ENCODE assay signal across 32 mouse cellular contexts in genomic region chr8:72561111-72561689, GRCm38 (mm10). TPM values are rescaled to one million over a fixed set of nuclear protein-coding genes. Genes with fewer than 3 reads are reported as not detected.
A peak's percentile ranks its signal among the peaks of the same experiment; 100 is the strongest.
DNase-seq lines count a peak whose midpoint lies in the region; ATAC-seq and TF ChIP-seq lines count a peak whose summit lies in the region.
"Had no signal": no experiment of that assay in that cellular context is flagged by ENCODE, and none has a peak within 500 bp of the region (broad histone marks: within the 10 kb centered on the region; RNA-seq: fewer than 3 reads in every experiment).

No protein-coding gene starts in this region.

- no peak overlapping the region for H3K9ac ChIP-seq in heart, embryonic 12.5 days
- no peak overlapping the region for H3K9ac ChIP-seq in heart, embryonic 11.5 days (ENCODE audit: low read depth, low read length)
- H3K9ac ChIP-seq in heart, postnatal 0 days (replicated peaks; ENCODE audit: low read depth, low read length) = no peak overlapping the region
- H3K9ac ChIP-seq: embryonic facial prominence, embryonic 13.5 days; forebrain, embryonic 15.5 days; hindbrain, embryonic 13.5 days; limb, embryonic 15.5 days; liver, embryonic 13.5 days; midbrain, embryonic 13.5 days; neural tube, embryonic 13.5 days had no signal

- H3K27me3 ChIP-seq in heart, embryonic 12.5 days (replicated peaks) = no peaks in the 10 kb centered on the region
- no peaks in the 10 kb centered on the region for H3K27me3 ChIP-seq in heart, embryonic 11.5 days (ENCODE audit: control insufficient read depth, insufficient read depth, low read length)
- no peaks in the 10 kb centered on the region for H3K27me3 ChIP-seq in heart, postnatal 0 days (ENCODE audit: control insufficient read depth, insufficient read depth, low read length)
- H3K27me3 ChIP-seq: embryonic facial prominence, embryonic 13.5 days; forebrain, embryonic 15.5 days; hindbrain, embryonic 13.5 days; limb, embryonic 15.5 days; liver, embryonic 13.5 days; midbrain, embryonic 13.5 days; neural tube, embryonic 13.5 days had no signal

- no peak overlapping the region for H3K4me2 ChIP-seq in heart, embryonic 12.5 days
- H3K4me2 ChIP-seq in heart, embryonic 11.5 days = no peak overlapping the region
- H3K4me2 ChIP-seq in heart, postnatal 0 days (ENCODE audit: low read depth, low read length) = no peak overlapping the region
- H3K4me2 ChIP-seq: embryonic facial prominence, embryonic 13.5 days; forebrain, embryonic 15.5 days; hindbrain, embryonic 13.5 days; limb, embryonic 15.5 days; liver, embryonic 13.5 days; midbrain, embryonic 13.5 days; neural tube, embryonic 13.5 days had no signal

- whole genome bisulfite sequencing in heart, embryonic 12.5 days = 68% methylated on average over 1 of the region's 1 CpGs
- 55% methylated on average over 1 of the region's 1 CpGs for WGBS in heart, embryonic 11.5 days (ENCODE audit: insufficient replicate concordance)
- 36% methylated on average over 1 of the region's 1 CpGs for WGBS in heart, postnatal 0 days

- no peaks in the 10 kb centered on the region for H3K9me3 ChIP-seq in heart, embryonic 12.5 days (replicated peaks)
- H3K9me3 ChIP-seq in heart, embryonic 11.5 days (replicated peaks; ENCODE audit: control insufficient read depth, low read length) = no peaks in the 10 kb centered on the region
- no peaks in the 10 kb centered on the region for H3K9me3 ChIP-seq in heart, postnatal 0 days (replicated peaks; ENCODE audit: control insufficient read depth, low read length)
- H3K9me3 ChIP-seq: embryonic facial prominence, embryonic 13.5 days; forebrain, embryonic 10.5 days; forebrain, embryonic 15.5 days; hindbrain, embryonic 13.5 days; limb, embryonic 15.5 days; liver, embryonic 13.5 days; midbrain, embryonic 13.5 days; neural tube, embryonic 13.5 days had no signal

- intact Hi-C loops in gastrocnemius, adult 2 months (cut with DNase I) = no loop called here
- intact Hi-C loops in gastrocnemius, postnatal 36 days (cut with DNase I) = no loop called here

- peak; percentile 55 for DNase-seq in gastrocnemius, adult 2 months
- DNase-seq in gastrocnemius, postnatal 36 days = no peak
- DNase-seq in ZHBTc4 (ENCODE audit: low read depth, low spot score) = peak; percentile 39
- DNase-seq in heart, postnatal 0 days (ENCODE audit: low spot score) = no peak
- DNase-seq in right cerebral cortex, postnatal 25 days = no peak
- no peak for DNase-seq in right cerebral cortex, postnatal 4 days
- DNase-seq: adrenal gland, postnatal 10 days; cerebellum, adult 11 months; cerebellum, adult 9-10 months; cerebellum, postnatal 36 days; gastrocnemius, postnatal 25 days; kidney, adult 8-10 months; kidney, postnatal 4 days; layer of hippocampus, postnatal 36 days; left cerebral cortex, postnatal 4 days; liver, embryonic 13.5 days; lung, adult 2 months; lung, postnatal 10 days had no signal

- no peak for TF ChIP-seq EP300 in heart, postnatal 0 days (IDR thresholded peaks at IDR 0.05; ENCODE audit: low read depth)

- TF ChIP-seq CTCF in gastrocnemius, adult 2 months (IDR thresholded peaks at IDR 0.05) = no peak
- no peak for TF ChIP-seq CTCF in heart, postnatal 0 days (IDR thresholded peaks at IDR 0.05; ENCODE audit: low read depth)

- no peak overlapping the region for H3K4me3 ChIP-seq in gastrocnemius, adult 2 months
- no peak overlapping the region for H3K4me3 ChIP-seq in heart, embryonic 12.5 days
- H3K4me3 ChIP-seq in heart, embryonic 11.5 days (ENCODE audit: low read depth, low read length) = no peak overlapping the region
- no peak overlapping the region for H3K4me3 ChIP-seq in heart, postnatal 0 days (ENCODE audit: low read depth, low read length)
- H3K4me3 ChIP-seq: embryonic facial prominence, embryonic 13.5 days; forebrain, embryonic 10.5 days; forebrain, embryonic 15.5 days; hindbrain, embryonic 13.5 days; limb, embryonic 15.5 days; liver, embryonic 13.5 days; midbrain, embryonic 13.5 days; neural tube, embryonic 13.5 days had no signal

- H3K36me3 ChIP-seq in heart, embryonic 12.5 days = peaks cover 67% of the 10 kb centered on the region
- peaks cover 24% of the 10 kb centered on the region for H3K36me3 ChIP-seq in heart, embryonic 11.5 days (ENCODE audit: control insufficient read depth, insufficient read depth, low read length)
- H3K36me3 ChIP-seq in heart, postnatal 0 days (replicated peaks; ENCODE audit: control insufficient read depth, insufficient read depth, low read length) = peaks cover 40% of the 10 kb centered on the region

- ATAC-seq in heart, embryonic 12.5 days (ENCODE audit: insufficient number of reproducible peaks, low FRiP score) = no peak
- no peak for ATAC-seq in heart, embryonic 11.5 days (replicated peaks; ENCODE audit: insufficient number of reproducible peaks, low FRiP score, low TSS enrichment)
- 0 out of 2 replicates have a peak, but pooled peaks have one; percentile 22 for ATAC-seq in heart, postnatal 0 days (ENCODE audit: insufficient read depth, low read depth)
- ATAC-seq: activated CD4-positive, CD25-positive, alpha-beta regulatory T cell, adult 4 months; forebrain, embryonic 15.5 days; intestine, embryonic 16.5 days; midbrain, embryonic 13.5 days had no signal

- peak overlapping the region; percentile 71 for H3K27ac ChIP-seq in gastrocnemius, adult 2 months
- peak overlapping the region; percentile 29 for H3K27ac ChIP-seq in heart, embryonic 12.5 days (ENCODE audit: poor library complexity, severe bottlenecking)
- H3K27ac ChIP-seq in heart, embryonic 11.5 days (ENCODE audit: low read depth, low read length) = no peak overlapping the region
- H3K27ac ChIP-seq in heart, postnatal 0 days (ENCODE audit: low read depth) = peak overlapping the region; percentile 67
- H3K27ac ChIP-seq: embryonic facial prominence, embryonic 13.5 days; forebrain, embryonic 10.5 days; forebrain, embryonic 15.5 days; hindbrain, embryonic 13.5 days; kidney, postnatal 0 days; limb, embryonic 15.5 days; liver, embryonic 13.5 days; macrophage; midbrain, embryonic 13.5 days; neural tube, embryonic 13.5 days had no signal

- peaks cover 10% of the 10 kb centered on the region for H3K4me1 ChIP-seq in heart, embryonic 12.5 days (replicated peaks)
- no peaks in the 10 kb centered on the region for H3K4me1 ChIP-seq in heart, embryonic 11.5 days (ENCODE audit: control insufficient read depth, insufficient read depth, low read length)
- peaks cover 11% of the 10 kb centered on the region for H3K4me1 ChIP-seq in heart, postnatal 0 days (ENCODE audit: control insufficient read depth, insufficient read depth)
- H3K4me1 ChIP-seq: embryonic facial prominence, embryonic 13.5 days; forebrain, embryonic 10.5 days; forebrain, embryonic 15.5 days; hindbrain, embryonic 13.5 days; limb, embryonic 15.5 days; liver, embryonic 13.5 days; midbrain, embryonic 13.5 days; neural tube, embryonic 13.5 days had no signal

RNA-seq across cellular contexts. Expression of gene Smim7, which starts 9.7 kb away (rescaled TPM):
- 10 to 100 TPM; 64.8 to 65.9 TPM for total RNA-seq in gastrocnemius, adult 2 months (2021)
- 10 to 100 TPM; 61.7 to 70.9 TPM for total RNA-seq in gastrocnemius, postnatal 36 days (2021)
- polyA plus RNA-seq in heart, embryonic 12.5 days (2016; fragmentation: Nextera tagmentation; extraction: Ambion mirVana) = 109 TPM in 2 replicates
- polyA plus RNA-seq in heart, embryonic 11.5 days (2014; fragmentation: Nextera tagmentation; extraction: Ambion mirVana) = 101 and 114 TPM in 2 replicates
- total RNA-seq in heart, postnatal 0 days (2014; rRNA removed; ENCODE audit: low replicate concordance) = 101 and 108 TPM in 2 replicates
- 116 and 120 TPM in 2 replicates for polyA plus RNA-seq in heart, postnatal 0 days (2015; fragmentation: Nextera tagmentation; extraction: Ambion mirVana)

RNA-seq across cellular contexts. Expression of gene Tmem38a, which starts 10.7 kb away (rescaled TPM):
- 1,000 to 10,000 TPM; 1,184 to 1,285 TPM for total RNA-seq in gastrocnemius, adult 2 months (2021)
- 1,000 to 10,000 TPM; 1,177 to 1,186 TPM for total RNA-seq in gastrocnemius, postnatal 36 days (2021)
- 53.2 and 53.8 TPM in 2 replicates for polyA plus RNA-seq in heart, embryonic 12.5 days (2016; fragmentation: Nextera tagmentation; extraction: Ambion mirVana)
- 55.4 and 64.6 TPM in 2 replicates for polyA plus RNA-seq in heart, embryonic 11.5 days (2014; fragmentation: Nextera tagmentation; extraction: Ambion mirVana)
- 278 and 325 TPM in 2 replicates for total RNA-seq in heart, postnatal 0 days (2014; rRNA removed; ENCODE audit: low replicate concordance)
- polyA plus RNA-seq in heart, postnatal 0 days (2015; fragmentation: Nextera tagmentation; extraction: Ambion mirVana) = 205 and 214 TPM in 2 replicates
- total RNA-seq: megakaryocyte-erythroid progenitor cell, adult 5-6 weeks had no signal

RNA-seq across cellular contexts. Expression of gene Med26, which starts 13.1 kb away (rescaled TPM):
- 10 to 100 TPM in 1 of 2 experiments, 1 to 10 TPM in 1; 7.0 to 17.2 TPM for total RNA-seq in gastrocnemius, adult 2 months (2021)
- 1 to 10 TPM; 8.2 to 8.3 TPM for total RNA-seq in gastrocnemius, postnatal 36 days (2021)
- 10.6 and 11.7 TPM in 2 replicates for polyA plus RNA-seq in heart, embryonic 12.5 days (2016; fragmentation: Nextera tagmentation; extraction: Ambion mirVana)
- 8.5 and 9.0 TPM in 2 replicates for polyA plus RNA-seq in heart, embryonic 11.5 days (2014; fragmentation: Nextera tagmentation; extraction: Ambion mirVana)
- total RNA-seq in heart, postnatal 0 days (2014; rRNA removed; ENCODE audit: low replicate concordance) = 6.0 and 17.0 TPM in 2 replicates
- polyA plus RNA-seq in heart, postnatal 0 days (2015; fragmentation: Nextera tagmentation; extraction: Ambion mirVana) = 6.2 and 6.6 TPM in 2 replicates

Comparison
In these comparisons a context has a peak if more than half of its experiments do, and no peak if none do; other contexts are left out.
1. DNase-seq: peak in gastrocnemius, adult 2 months (single experiment) and ZHBTc4 (single experiment); none in gastrocnemius, postnatal 36 days (0 of 2), heart, postnatal 0 days (single experiment), right cerebral cortex, postnatal 25 days (single experiment) and right cerebral cortex, postnatal 4 days (single experiment).